10 mouse cellular contexts compared by ENCODE assay signal in the genomic region with DNA sequence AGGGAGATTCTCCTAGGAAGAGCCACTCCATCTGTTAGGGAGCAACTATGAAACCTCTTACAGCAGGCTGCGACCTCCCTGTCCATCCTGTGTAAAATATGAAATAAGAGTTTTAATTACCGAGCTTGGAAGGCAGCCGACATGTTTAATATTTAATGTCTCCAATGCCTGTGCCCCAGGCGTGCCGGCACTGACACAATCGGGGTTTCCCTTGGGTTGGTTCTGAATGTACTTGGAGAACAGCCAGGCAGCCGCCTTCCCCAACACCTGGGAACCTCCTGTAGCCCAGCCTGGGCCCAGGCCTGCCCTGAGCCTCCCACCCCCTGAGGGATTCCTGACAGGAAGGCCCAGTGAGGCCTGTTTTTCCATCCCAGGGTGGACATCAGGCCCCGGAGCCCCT. TPM values are rescaled to one million over a fixed set of nuclear protein-coding genes. Genes with fewer than 3 reads are reported as not detected.
DNase-seq lines count a peak whose midpoint lies in the region; ATAC-seq and TF ChIP-seq lines count a peak whose summit lies in the region.
"Had no signal": no experiment of that assay in that cellular context is flagged by ENCODE, and none has a peak within 500 bp of the region (broad histone marks: within the 10 kb centered on the region; RNA-seq: fewer than 3 reads in every experiment).

No protein-coding gene starts in this region.

- no peak for DNase-seq in forebrain, embryonic 14.5 days (ENCODE audit: low spot score)
- peak; percentile 49 for DNase-seq in kidney, adult 2 months
- DNase-seq in left cerebral cortex, adult 9 months (ENCODE audit: low spot score in 2 of 2), result no peak
- DNase-seq in layer of hippocampus, adult 8-10 months (ENCODE audit: low spot score in 2 of 2), result no peak

- H3K27ac ChIP-seq in forebrain, embryonic 14.5 days (ENCODE audit: low read depth, low read length), result no peak overlapping the region
- H3K27ac ChIP-seq in forebrain, embryonic 16.5 days (ENCODE audit: low read length), result no peak overlapping the region
- peak overlapping the region; percentile 34; the same call in 1 of the 2 replicates for H3K27ac ChIP-seq in embryonic facial prominence, embryonic 13.5 days
- no peak overlapping the region for H3K27ac ChIP-seq in kidney, adult 2 months (ENCODE audit: insufficient read depth, low read depth, low read length)
- peak overlapping the region; percentile 22; the same call in 1 of the 2 replicates for H3K27ac ChIP-seq in limb, embryonic 13.5 days
- H3K27ac ChIP-seq: lung, embryonic 15.5 days had no signal

- no peak overlapping the region for H3K4me2 ChIP-seq in forebrain, embryonic 14.5 days (ENCODE audit: low read length)
- H3K4me2 ChIP-seq in forebrain, embryonic 16.5 days (ENCODE audit: low read length), result no peak overlapping the region
- H3K4me2 ChIP-seq in embryonic facial prominence, embryonic 13.5 days, result no peak overlapping the region
- H3K4me2 ChIP-seq in limb, embryonic 13.5 days (replicated peaks), result 0 out of 2 replicates have a peak overlapping the region, but pooled peaks have one; percentile 9
- H3K4me2 ChIP-seq: lung, embryonic 15.5 days had no signal

- no peak overlapping the region for H3K4me3 ChIP-seq in forebrain, embryonic 14.5 days (ENCODE audit: low read depth, low read length)
- no peak overlapping the region for H3K4me3 ChIP-seq in forebrain, embryonic 16.5 days (replicated peaks; ENCODE audit: low read length)
- no peak overlapping the region for H3K4me3 ChIP-seq in embryonic facial prominence, embryonic 13.5 days
- H3K4me3 ChIP-seq in kidney, adult 2 months (ENCODE audit: insufficient read depth, low read depth, low read length), result no peak overlapping the region
- H3K4me3 ChIP-seq in limb, embryonic 13.5 days, result no peak overlapping the region
- H3K4me3 ChIP-seq: lung, embryonic 15.5 days had no signal

- ATAC-seq in forebrain, embryonic 14.5 days, result no peak
- no peak for ATAC-seq in forebrain, embryonic 16.5 days
- ATAC-seq in embryonic facial prominence, embryonic 13.5 days (ENCODE audit: insufficient number of reproducible peaks, insufficient read depth, low FRiP score, low TSS enrichment, low read depth), result no peak
- ATAC-seq in limb, embryonic 13.5 days (ENCODE audit: low FRiP score, low read depth), result no peak
- no peak for ATAC-seq in CD4-positive, CD25-positive, alpha-beta regulatory T cell, adult 4 months

- peak overlapping the region; percentile 6; the same call in 1 of the 2 replicates for H3K9ac ChIP-seq in forebrain, embryonic 14.5 days (ENCODE audit: low read length)
- no peak overlapping the region for H3K9ac ChIP-seq in forebrain, embryonic 16.5 days (replicated peaks; ENCODE audit: low read depth, low read length)
- H3K9ac ChIP-seq in embryonic facial prominence, embryonic 13.5 days, result no peak overlapping the region
- peak overlapping the region; percentile 40; the same call in 1 of the 2 replicates for H3K9ac ChIP-seq in limb, embryonic 13.5 days
- H3K9ac ChIP-seq: lung, embryonic 15.5 days had no signal

- WGBS in forebrain, embryonic 14.5 days, result 76% methylated on average over 8 of the region's 8 CpGs
- WGBS in forebrain, embryonic 16.5 days, result 79% methylated on average over 8 of the region's 8 CpGs
- WGBS in embryonic facial prominence, embryonic 13.5 days, result 59% methylated on average over 8 of the region's 8 CpGs
- 44% methylated on average over 8 of the region's 8 CpGs for WGBS in kidney, adult 2 months
- WGBS in limb, embryonic 13.5 days, result 47% methylated on average over 8 of the region's 8 CpGs

- TF ChIP-seq POLR2A in kidney, adult 2 months (IDR thresholded peaks at IDR 0.05; ENCODE audit: low read depth, low read length), result no peak

- H3K27me3 ChIP-seq in forebrain, embryonic 14.5 days (replicated peaks; ENCODE audit: control insufficient read depth, insufficient read depth, low read length), result 0 out of 2 replicates have a peak, but pooled peaks cover 5% of the 10 kb centered on the region
- H3K27me3 ChIP-seq in forebrain, embryonic 16.5 days (replicated peaks; ENCODE audit: control insufficient read depth, insufficient read depth, low read length), result peaks cover 2% of the 10 kb centered on the region
- peaks cover 10% of the 10 kb centered on the region for H3K27me3 ChIP-seq in embryonic facial prominence, embryonic 13.5 days
- H3K27me3 ChIP-seq in kidney, adult 2 months (replicated peaks; ENCODE audit: control insufficient read depth, insufficient read depth, low read length), result no peaks in the 10 kb centered on the region
- H3K27me3 ChIP-seq in limb, embryonic 13.5 days, result peaks cover 20% of the 10 kb centered on the region; the same call in 1 of the 2 replicates

- no peak for TF ChIP-seq CTCF in kidney, adult 2 months (conservative IDR thresholded peaks at IDR 0.05; ENCODE audit: insufficient read depth, insufficient read length, low read depth, low read length)

- no peaks in the 10 kb centered on the region for H3K4me1 ChIP-seq in forebrain, embryonic 14.5 days (ENCODE audit: control insufficient read depth, insufficient read depth, low read length)
- H3K4me1 ChIP-seq in forebrain, embryonic 16.5 days (replicated peaks; ENCODE audit: control insufficient read depth, insufficient read depth, low read length), result peaks cover 5% of the 10 kb centered on the region; the same call in 1 of the 2 replicates
- peaks cover 11% of the 10 kb centered on the region for H3K4me1 ChIP-seq in embryonic facial prominence, embryonic 13.5 days
- no peaks in the 10 kb centered on the region for H3K4me1 ChIP-seq in kidney, adult 2 months (ENCODE audit: control insufficient read depth, insufficient read depth, low read length)
- peaks cover 13% of the 10 kb centered on the region for H3K4me1 ChIP-seq in limb, embryonic 13.5 days
- H3K4me1 ChIP-seq: lung, embryonic 15.5 days had no signal

- no peaks in the 10 kb centered on the region for H3K36me3 ChIP-seq in forebrain, embryonic 14.5 days (ENCODE audit: control insufficient read depth, insufficient read depth, low read length)
- no peaks in the 10 kb centered on the region for H3K36me3 ChIP-seq in forebrain, embryonic 16.5 days (ENCODE audit: control insufficient read depth, insufficient read depth)
- H3K36me3 ChIP-seq in embryonic facial prominence, embryonic 13.5 days, result no peaks in the 10 kb centered on the region
- no peaks in the 10 kb centered on the region for H3K36me3 ChIP-seq in kidney, adult 2 months (ENCODE audit: control insufficient read depth, insufficient read depth, low read length)
- no peaks in the 10 kb centered on the region for H3K36me3 ChIP-seq in limb, embryonic 13.5 days
- H3K36me3 ChIP-seq: G1E; lung, embryonic 15.5 days had no signal

- H3K9me3 ChIP-seq in forebrain, embryonic 14.5 days (replicated peaks; ENCODE audit: control insufficient read depth, low read length), result no peaks in the 10 kb centered on the region
- H3K9me3 ChIP-seq in forebrain, embryonic 16.5 days (ENCODE audit: control insufficient read depth, low read length), result no peaks in the 10 kb centered on the region
- no peaks in the 10 kb centered on the region for H3K9me3 ChIP-seq in embryonic facial prominence, embryonic 13.5 days
- H3K9me3 ChIP-seq in limb, embryonic 13.5 days, result no peaks in the 10 kb centered on the region
- H3K9me3 ChIP-seq: G1E; lung, embryonic 15.5 days had no signal

RNA-seq across cellular contexts. Expression of gene Zbtb43, which starts 19.0 kb away (rescaled TPM):
- 29.0 and 33.2 TPM in 2 replicates for polyA plus RNA-seq in forebrain, embryonic 14.5 days (2014; fragmentation: Nextera tagmentation; extraction: Ambion mirVana)
- 32.7 and 40.5 TPM in 2 replicates for polyA plus RNA-seq in forebrain, embryonic 16.5 days (2015; fragmentation: Nextera tagmentation; extraction: Ambion mirVana)
- 20.0 and 23.3 TPM in 2 replicates for polyA plus RNA-seq in embryonic facial prominence, embryonic 13.5 days (2015; fragmentation: Nextera tagmentation; extraction: Ambion mirVana)
- 14.2 and 15.0 TPM in 2 replicates for polyA plus RNA-seq in kidney, adult 2 months (2012; rRNA removed)
- polyA plus RNA-seq in limb, embryonic 13.5 days (2015; fragmentation: Nextera tagmentation; extraction: Ambion mirVana), result 17.7 and 18.2 TPM in 2 replicates
- 10 to 100 TPM; 23.7 to 30.1 (median 25.5) TPM for total RNA-seq in layer of hippocampus, adult 8-10 months (2022)
- polyA plus RNA-seq in CD4-positive, CD25-positive, alpha-beta regulatory T cell, adult 4 months (2017; shearing (Covaris generic)), result 10 to 100 TPM; 18.3 to 24.0 TPM

RNA-seq across cellular contexts. Expression of gene Zbtb34, which starts 56.2 kb away (rescaled TPM):
- 5.1 and 6.3 TPM in 2 replicates for polyA plus RNA-seq in forebrain, embryonic 14.5 days (2014; fragmentation: Nextera tagmentation; extraction: Ambion mirVana)
- polyA plus RNA-seq in forebrain, embryonic 16.5 days (2015; fragmentation: Nextera tagmentation; extraction: Ambion mirVana), result 9.0 and 10.1 TPM in 2 replicates
- polyA plus RNA-seq in embryonic facial prominence, embryonic 13.5 days (2015; fragmentation: Nextera tagmentation; extraction: Ambion mirVana), result 7.6 and 9.4 TPM in 2 replicates
- polyA plus RNA-seq in kidney, adult 2 months (2012; rRNA removed), result 5.1 and 6.2 TPM in 2 replicates
- polyA plus RNA-seq in limb, embryonic 13.5 days (2015; fragmentation: Nextera tagmentation; extraction: Ambion mirVana), result 5.8 and 7.4 TPM in 2 replicates
- 10 to 100 TPM; 12.1 to 15.1 (median 12.9) TPM for total RNA-seq in layer of hippocampus, adult 8-10 months (2022)
- polyA plus RNA-seq in CD4-positive, CD25-positive, alpha-beta regulatory T cell, adult 4 months (2017; shearing (Covaris generic)), result 1 to 10 TPM; 1.4 TPM

Comparison
In these comparisons a context has a peak if more than half of its experiments do, and no peak if none do; other contexts are left out.
1. H3K9ac ChIP-seq: peak in forebrain, embryonic 14.5 days (single experiment) and limb, embryonic 13.5 days (single experiment); none in forebrain, embryonic 16.5 days (single experiment) and embryonic facial prominence, embryonic 13.5 days (single experiment).
2. H3K27ac ChIP-seq: peak in embryonic facial prominence, embryonic 13.5 days (single experiment) and limb, embryonic 13.5 days (single experiment); none in forebrain, embryonic 14.5 days (single experiment), forebrain, embryonic 16.5 days (single experiment) and kidney, adult 2 months (single experiment).